Mouse (Mus musculus) neural tube, embryonic 12.5 days (tissue): ENCODE measurements around the gene Ptpn23. TPM values are rescaled to one million over a fixed set of nuclear protein-coding genes. Genes with fewer than 3 reads are reported as not detected.
"Not testable (repeated sequence)": the region's sequence is repeated elsewhere in the genome, so short reads cannot be mapped to it uniquely, and the experiment has no call there.

ENCODE experiments used
- ATAC-seq: fragments of 200-750 bp; cut with Nextera tagmentation; 2 replicates; pipeline ENCODE4 v1.8.0; 2017; ENCODE audit warnings: low read depth, mild to moderate bottlenecking, moderate TSS enrichment, moderate library complexity; ENCODE audit not compliant: low FRiP score
- H3K27ac ChIP-seq: fragments of 300-500 bp; sonication (generic); 2 replicates; pipeline ENCODE4 v1.5.1; 2016
- H3K27me3 ChIP-seq: fragments of 300-500 bp; sonication (generic); replicated peaks from 2 replicates; pipeline ENCODE4 v1.6.1; 2016; ENCODE audit warnings: mild to moderate bottlenecking
- H3K36me3 ChIP-seq: fragments of 300-500 bp; sonication (generic); 2 replicates; pipeline ENCODE4 v1.6.1; 2016; ENCODE audit warnings: mild to moderate bottlenecking
- H3K4me1 ChIP-seq: fragments of 300-500 bp; sonication (generic); 2 replicates; pipeline ENCODE4 v1.6.1; 2016
- H3K4me2 ChIP-seq: fragments of 300-500 bp; sonication (generic); replicated peaks from 2 replicates; pipeline ENCODE4 v1.6.1; 2016; ENCODE audit warnings: mild to moderate bottlenecking
- H3K4me3 ChIP-seq: fragments of 300-500 bp; sonication (generic); 2 replicates; pipeline ENCODE4 v1.5.1; 2016
- H3K9ac ChIP-seq: fragments of 300-500 bp; sonication (generic); 2 replicates; pipeline ENCODE4 v1.6.1; 2016; ENCODE audit warnings: mild to moderate bottlenecking
- H3K9me3 ChIP-seq: fragments of 300-500 bp; sonication (generic); 2 replicates; pipeline ENCODE4 v1.6.1; 2016; ENCODE audit warnings: mild to moderate bottlenecking
- WGBS: fragments of 180-500 bp; shearing (Covaris S2); methylation state at CpG from one replicate; pipeline ENCODE4 v1.1.7; 2016; 5-methylcytosine and 5-hydroxymethylcytosine counted together
- polyA plus RNA-seq: library from polyadenylated mRNA; unstranded; fragments of >200 nt; fragmentation: Nextera tagmentation; extraction: Ambion mirVana; gene quantifications from 2 replicates; pipeline ENCODE4 v1.2.1, GENCODE M21; 2016

The Ptpn23 gene
- polyA plus RNA-seq, 1 experiment from 2014 or later, result 17.6 TPM

DNA sequence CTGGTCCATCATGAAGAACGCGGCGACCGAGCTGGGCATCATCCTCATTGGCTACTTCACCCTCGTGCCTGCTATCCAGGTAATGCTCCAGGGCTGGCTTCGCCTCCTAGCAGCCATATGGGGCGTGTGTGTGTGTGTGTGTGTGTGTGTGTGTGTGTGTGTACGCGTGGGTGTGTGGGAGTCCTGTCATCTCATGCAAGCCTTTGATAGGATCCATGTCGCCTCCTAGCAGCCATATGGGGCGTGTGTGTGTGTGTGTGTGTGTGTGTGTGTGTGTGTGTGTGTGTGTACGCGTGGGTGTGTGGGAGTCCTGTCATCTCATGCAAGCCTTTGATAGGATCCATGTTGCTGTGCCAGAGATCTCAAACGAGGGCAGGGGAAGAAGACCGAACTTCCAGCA, 30.4 kb downstream of the Ptpn23 start:
- H3K9me3 ChIP-seq, H3K4me3 ChIP-seq, H3K4me2 ChIP-seq, ATAC-seq, H3K4me1 ChIP-seq, H3K27me3 ChIP-seq, H3K27ac ChIP-seq, H3K9ac ChIP-seq: not testable (repeated sequence)
- 92% methylated on average over 15 of the region's 15 CpGs for WGBS
- peaks cover 85% of the 10 kb centered on the region for H3K36me3 ChIP-seq

DNA sequence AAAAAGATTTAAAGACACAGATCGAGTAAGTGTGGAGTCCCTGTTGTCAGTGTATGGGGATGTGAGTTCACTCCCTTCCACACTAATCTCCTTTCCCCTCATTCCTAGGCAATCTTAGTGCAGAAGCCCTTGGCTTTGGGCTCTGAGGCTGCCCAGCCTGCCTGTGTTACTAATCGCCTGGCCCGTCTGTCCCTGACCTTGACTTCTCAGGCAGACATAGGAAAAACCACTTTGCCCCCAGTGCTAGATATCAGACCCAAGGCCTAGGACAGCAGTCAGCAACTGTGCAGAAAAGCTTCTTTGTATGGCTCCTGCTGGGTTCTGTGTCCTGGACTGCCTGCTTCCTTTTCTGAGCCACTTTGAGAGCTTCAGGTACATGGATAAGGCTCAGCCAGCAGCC, 32.3 kb downstream of the Ptpn23 start:
- Histone ChIP-seq H3K9ac (no peak overlapping the region), H3K27ac (no peak overlapping the region), H3K27me3 (no peaks in the 10 kb centered on the region), H3K4me1 (no peaks in the 10 kb centered on the region), H3K9me3 (no peaks in the 10 kb centered on the region), H3K4me3 (no peak overlapping the region), H3K36me3 (peaks cover 74% of the 10 kb centered on the region), H3K4me2 (no peak overlapping the region)
- 95% methylated on average over 3 of the region's 3 CpGs for WGBS
- ATAC-seq, result no peak

DNA sequence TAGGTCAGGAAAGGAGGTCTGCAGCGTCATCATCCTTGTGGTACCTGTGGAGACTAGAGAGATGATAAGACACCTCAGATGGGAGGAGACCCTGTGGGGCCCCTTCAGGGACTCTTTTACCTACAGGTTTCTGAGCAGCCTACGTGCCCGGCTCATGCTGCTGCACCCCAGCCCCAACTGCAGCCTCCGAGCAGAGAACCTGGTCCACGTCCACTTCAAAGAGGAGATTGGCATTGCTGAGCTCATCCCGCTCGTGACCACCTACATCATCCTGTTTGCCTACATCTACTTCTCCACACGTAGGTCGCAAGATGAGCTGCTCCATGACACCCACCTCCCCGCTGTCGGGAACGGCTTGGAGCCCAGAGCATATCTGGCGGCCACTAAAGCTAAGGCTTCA, 34.1 kb downstream of the Ptpn23 start:
- WGBS, result 95% methylated on average over 13 of the region's 13 CpGs
- no peak overlapping the region for H3K27ac ChIP-seq
- ATAC-seq, result no peak
- H3K4me1 ChIP-seq, result no peaks in the 10 kb centered on the region
- no peak overlapping the region for H3K4me3 ChIP-seq
- H3K9ac ChIP-seq, result no peak overlapping the region
- H3K27me3 ChIP-seq, result no peaks in the 10 kb centered on the region
- no peak overlapping the region for H3K4me2 ChIP-seq
- H3K36me3 ChIP-seq, result peaks cover 58% of the 10 kb centered on the region
- no peaks in the 10 kb centered on the region for H3K9me3 ChIP-seq

DNA sequence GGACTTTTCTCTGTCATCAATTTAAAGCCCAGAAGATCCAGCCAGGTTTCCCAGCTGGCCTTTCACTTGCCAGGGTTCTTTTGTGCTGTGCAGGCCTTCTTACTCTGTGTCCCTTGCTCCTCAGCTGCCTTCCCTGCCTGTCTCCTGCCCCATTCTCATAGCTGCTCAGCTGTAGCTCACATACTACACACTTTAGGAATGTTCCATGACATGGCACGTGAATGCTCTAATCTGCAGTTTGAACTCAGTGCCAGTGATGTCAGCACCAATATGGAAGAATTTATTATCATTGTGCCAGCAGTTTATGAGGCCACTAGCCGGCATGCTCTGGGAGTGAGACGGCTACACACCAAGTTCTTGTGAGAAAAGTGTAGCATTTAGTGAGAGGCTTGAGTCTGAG, 38.2 kb downstream of the Ptpn23 start:
- Histone ChIP-seq H3K9ac (no peak overlapping the region), H3K4me2 (no peak overlapping the region), H3K9me3 (no peaks in the 10 kb centered on the region), H3K4me1 (no peaks in the 10 kb centered on the region), H3K4me3 (no peak overlapping the region), H3K27ac (no peak overlapping the region), H3K27me3 (no peaks in the 10 kb centered on the region), H3K36me3 (peaks cover 25% of the 10 kb centered on the region)
- no peak for ATAC-seq
- 93% methylated on average over 3 of the region's 3 CpGs for WGBS

DNA sequence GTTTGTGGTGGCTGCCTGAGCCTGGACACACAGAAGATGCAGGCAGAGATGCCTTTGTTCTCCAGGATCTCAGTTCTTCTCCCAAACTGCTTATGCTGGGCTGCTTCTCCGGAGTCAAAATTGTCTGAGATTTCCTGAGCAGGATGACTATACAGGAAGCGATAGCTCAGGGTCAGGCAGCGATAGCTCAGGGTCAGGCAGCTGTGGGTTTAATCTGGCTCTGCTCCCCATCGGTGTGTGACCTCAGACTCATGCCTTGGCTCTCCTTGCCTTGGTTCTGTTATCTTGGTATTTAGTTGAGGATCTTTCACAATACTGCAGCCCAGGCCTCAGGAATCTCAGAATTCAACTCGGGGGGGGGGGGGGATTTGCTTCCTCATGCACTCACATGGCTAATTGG, 41.3 kb downstream of the Ptpn23 start:
- no peak for ATAC-seq
- 87% methylated on average over 5 of the region's 5 CpGs for WGBS

DNA sequence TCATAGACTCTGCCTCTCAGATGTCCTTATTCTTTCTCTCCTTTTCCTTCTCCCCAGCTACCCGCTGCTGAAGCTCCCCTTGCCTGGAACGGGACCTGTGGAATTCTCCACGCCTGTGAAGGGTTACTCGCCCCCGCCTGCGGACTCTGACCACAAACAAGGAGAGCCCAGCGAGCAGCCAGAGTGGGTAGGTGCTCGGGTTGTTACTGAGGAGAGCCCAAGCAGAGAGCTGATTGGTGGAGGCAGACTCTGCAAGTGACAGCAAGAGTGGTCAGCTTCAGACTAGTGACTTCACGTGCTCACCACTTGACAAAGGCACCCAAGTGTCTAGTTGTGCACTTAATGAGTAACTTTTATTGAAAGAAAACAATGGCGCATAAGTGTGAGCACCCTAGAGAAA, 45.7 kb downstream of the Ptpn23 start:
- Histone ChIP-seq H3K4me2 (no peak overlapping the region), H3K9ac (no peak overlapping the region), H3K27me3 (no peaks in the 10 kb centered on the region), H3K4me3 (no peak overlapping the region), H3K9me3 (no peaks in the 10 kb centered on the region), H3K4me1 (no peaks in the 10 kb centered on the region), H3K36me3 (peaks cover 18% of the 10 kb centered on the region), H3K27ac (no peak overlapping the region)
- no peak for ATAC-seq
- 82% methylated on average over 10 of the region's 10 CpGs for WGBS

More for the DNA sequence above, 41.3 kb downstream of the Ptpn23 start:
- Histone ChIP-seq H3K36me3 (peaks cover 20% of the 10 kb centered on the region), H3K9me3 (no peaks in the 10 kb centered on the region), H3K4me2 (no peak overlapping the region), H3K27me3 (no peaks in the 10 kb centered on the region), H3K4me3 (no peak overlapping the region), H3K4me1 (no peaks in the 10 kb centered on the region), H3K27ac (no peak overlapping the region), H3K9ac (no peak overlapping the region)

DNA sequence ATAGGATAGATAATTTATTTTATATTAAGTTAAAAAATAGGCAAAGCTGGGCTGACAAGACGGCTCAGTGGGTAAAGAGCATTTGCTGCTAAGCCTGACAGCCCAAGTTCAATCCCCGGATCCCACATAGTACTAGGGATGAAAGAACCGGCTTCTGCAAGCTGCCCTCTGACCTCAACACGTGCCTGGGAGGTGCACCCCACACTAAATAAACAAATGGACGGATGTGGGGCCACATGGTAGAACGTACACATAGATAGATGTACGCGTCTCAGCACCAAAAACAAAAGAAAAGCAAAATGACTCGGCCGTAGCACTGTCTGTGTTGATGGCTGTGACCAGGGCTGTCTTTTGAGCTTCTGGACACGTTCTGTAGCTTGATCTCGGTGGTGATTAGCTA, 46.7 kb downstream of the Ptpn23 start:
- H3K27ac ChIP-seq, result no peak overlapping the region
- peaks cover 19% of the 10 kb centered on the region for H3K36me3 ChIP-seq
- ATAC-seq, result no peak
- H3K27me3 ChIP-seq, result no peaks in the 10 kb centered on the region
- no peak overlapping the region for H3K4me2 ChIP-seq
- no peaks in the 10 kb centered on the region for H3K4me1 ChIP-seq
- H3K4me3 ChIP-seq, result no peak overlapping the region
- H3K9ac ChIP-seq, result no peak overlapping the region
- WGBS, result 80% methylated on average over 12 of the region's 12 CpGs
- H3K9me3 ChIP-seq, result no peaks in the 10 kb centered on the region

DNA sequence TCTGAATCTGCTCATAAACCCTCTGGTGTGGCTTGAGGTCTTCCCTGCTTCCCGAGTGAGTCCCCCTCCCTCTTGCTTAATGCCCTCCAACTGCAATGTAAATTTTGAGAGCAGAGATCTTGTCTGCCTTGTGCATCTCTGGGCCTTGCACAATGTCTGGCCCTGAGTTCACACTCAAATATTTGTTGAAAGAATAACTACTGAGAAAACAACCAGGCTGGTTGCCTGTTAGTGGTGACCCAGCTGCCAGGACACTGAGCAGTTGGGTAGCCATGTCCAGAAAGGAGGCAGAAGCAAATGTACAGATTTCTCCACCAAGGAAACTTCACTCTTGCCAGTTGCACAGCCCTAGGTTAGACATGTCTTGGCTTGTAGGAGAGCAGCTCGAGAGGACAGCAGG, 49.7 kb downstream of the Ptpn23 start:
- Histone ChIP-seq H3K9ac (no peak overlapping the region), H3K27ac (no peak overlapping the region), H3K36me3 (peaks cover 15% of the 10 kb centered on the region), H3K4me3 (no peak overlapping the region), H3K9me3 (no peaks in the 10 kb centered on the region), H3K4me1 (no peaks in the 10 kb centered on the region), H3K27me3 (no peaks in the 10 kb centered on the region), H3K4me2 (no peak overlapping the region)
- ATAC-seq, result no peak
- WGBS, result 92% methylated on average over 2 of the region's 2 CpGs

DNA sequence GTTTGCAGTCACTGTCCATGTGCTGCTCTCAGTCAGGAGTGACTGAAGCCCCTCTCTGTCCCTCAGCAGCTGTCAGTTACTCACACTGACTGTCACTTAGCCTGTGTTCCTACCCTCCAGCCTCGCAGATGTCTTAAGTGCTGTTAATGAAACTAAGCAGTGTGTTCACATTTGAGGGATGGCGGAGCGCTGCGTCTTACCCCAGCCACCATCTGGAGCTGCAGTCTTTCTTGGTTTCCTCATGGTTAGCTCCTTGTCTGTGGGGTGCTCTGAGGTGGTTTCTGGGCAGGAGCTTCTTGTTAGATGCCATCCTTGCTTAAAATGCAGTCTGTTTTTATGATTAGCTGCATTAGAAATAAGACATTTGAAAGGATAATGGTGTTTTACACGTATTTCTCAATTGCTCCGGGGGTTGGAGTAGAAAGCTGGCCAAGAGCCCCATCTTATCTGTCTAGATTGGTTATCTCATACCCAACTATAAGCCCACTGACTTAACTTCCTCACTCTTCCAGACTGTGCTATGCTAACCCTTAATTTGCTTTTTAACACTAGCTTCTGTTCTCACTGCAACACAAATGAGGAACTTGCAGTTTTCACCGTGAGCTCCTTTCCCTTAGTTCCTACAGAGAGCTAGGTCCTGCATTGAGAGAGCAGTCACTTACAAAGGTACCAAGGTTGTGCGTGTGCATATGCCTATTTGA, 55.9 kb downstream of the Ptpn23 start:
- Histone ChIP-seq H3K4me3 (no peak overlapping the region), H3K27ac (no peak overlapping the region), H3K4me1 (no peaks in the 10 kb centered on the region), H3K36me3 (0 out of 2 replicates have a peak, but pooled peaks cover 4% of the 10 kb centered on the region), H3K9ac (no peak overlapping the region), H3K4me2 (no peak overlapping the region), H3K9me3 (no peaks in the 10 kb centered on the region), H3K27me3 (no peaks in the 10 kb centered on the region)
- WGBS, result 88% methylated on average over 8 of the region's 8 CpGs
- no peak for ATAC-seq

DNA sequence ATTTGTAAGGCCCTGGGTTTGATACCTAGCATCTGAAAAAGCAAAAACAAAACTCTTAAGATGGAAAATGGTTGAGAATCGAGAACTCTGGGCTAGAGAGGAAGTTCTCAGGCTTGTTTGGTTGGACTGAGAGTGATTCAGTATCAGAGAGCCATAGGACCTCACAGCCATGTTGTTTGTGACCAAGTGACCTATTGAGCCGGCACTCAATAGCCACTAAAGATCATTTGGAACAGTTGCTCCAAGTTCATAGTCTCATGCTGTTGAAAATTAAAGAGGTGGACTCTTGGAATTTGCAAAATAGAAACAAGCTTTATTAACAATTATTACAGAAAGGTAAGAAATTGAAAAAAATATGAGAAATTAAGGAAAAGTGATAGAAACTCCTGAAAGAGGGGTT, 56.7 kb downstream of the Ptpn23 start:
- Histone ChIP-seq H3K27ac (no peak overlapping the region), H3K36me3 (0 out of 2 replicates have a peak, but pooled peaks cover 3% of the 10 kb centered on the region), H3K9ac (no peak overlapping the region), H3K4me2 (no peak overlapping the region), H3K9me3 (no peaks in the 10 kb centered on the region), H3K4me1 (no peaks in the 10 kb centered on the region), H3K4me3 (no peak overlapping the region), H3K27me3 (no peaks in the 10 kb centered on the region)
- ATAC-seq, result no peak
- WGBS, result 90% methylated on average over 2 of the region's 2 CpGs

DNA sequence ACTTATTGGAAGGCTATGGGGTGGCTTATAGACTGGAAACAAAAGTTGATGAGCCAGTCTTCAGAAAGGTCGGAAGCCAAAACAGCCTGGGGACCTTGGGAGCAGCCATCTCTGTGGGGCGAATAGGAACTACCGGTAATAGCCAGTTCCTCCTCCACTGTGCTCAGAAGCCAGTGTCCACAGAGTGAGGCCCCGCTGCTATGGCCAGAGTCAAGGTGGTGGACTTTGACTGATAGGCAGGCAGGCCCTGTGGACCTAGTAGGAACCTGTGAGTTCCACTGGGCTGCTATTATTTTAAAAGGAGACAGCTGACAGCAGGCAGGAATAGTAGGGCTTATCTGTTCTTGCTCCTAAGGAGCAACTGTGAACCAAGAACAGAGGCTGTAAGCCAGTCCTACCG, 57.4 kb downstream of the Ptpn23 start:
- no peak overlapping the region for H3K4me2 ChIP-seq
- no peak for ATAC-seq
- no peaks in the 10 kb centered on the region for H3K9me3 ChIP-seq
- no peak overlapping the region for H3K4me3 ChIP-seq
- H3K27ac ChIP-seq, result no peak overlapping the region
- WGBS, result 90% methylated on average over 5 of the region's 5 CpGs
- H3K27me3 ChIP-seq, result no peaks in the 10 kb centered on the region
- no peaks in the 10 kb centered on the region for H3K36me3 ChIP-seq
- H3K4me1 ChIP-seq, result no peaks in the 10 kb centered on the region
- no peak overlapping the region for H3K9ac ChIP-seq

DNA sequence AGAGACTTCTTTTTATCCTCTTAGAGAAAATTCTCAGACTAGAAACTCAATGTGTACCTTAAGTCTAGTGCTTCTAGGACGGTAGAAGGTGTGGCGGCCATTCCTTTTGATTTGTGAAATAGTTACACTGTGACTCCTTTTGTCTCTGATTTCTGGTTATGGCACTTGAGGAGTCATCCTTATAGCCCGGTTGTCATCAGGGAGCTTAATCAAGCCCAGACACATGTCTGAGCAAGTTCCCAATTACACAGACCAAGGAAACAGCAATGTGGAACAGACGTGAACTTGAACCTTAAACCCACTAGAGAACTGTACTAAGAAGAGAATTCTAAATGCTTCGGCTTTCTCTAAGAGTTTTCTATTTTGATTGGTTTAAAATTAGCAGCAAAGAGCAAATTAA, 57.8 kb downstream of the Ptpn23 start:
- Histone ChIP-seq H3K4me1 (no peaks in the 10 kb centered on the region), H3K27ac (no peak overlapping the region), H3K4me2 (no peak overlapping the region), H3K36me3 (no peaks in the 10 kb centered on the region), H3K27me3 (no peaks in the 10 kb centered on the region), H3K4me3 (no peak overlapping the region), H3K9me3 (no peaks in the 10 kb centered on the region), H3K9ac (no peak overlapping the region)
- WGBS, result 94% methylated on average over 5 of the region's 5 CpGs
- ATAC-seq, result no peak

DNA sequence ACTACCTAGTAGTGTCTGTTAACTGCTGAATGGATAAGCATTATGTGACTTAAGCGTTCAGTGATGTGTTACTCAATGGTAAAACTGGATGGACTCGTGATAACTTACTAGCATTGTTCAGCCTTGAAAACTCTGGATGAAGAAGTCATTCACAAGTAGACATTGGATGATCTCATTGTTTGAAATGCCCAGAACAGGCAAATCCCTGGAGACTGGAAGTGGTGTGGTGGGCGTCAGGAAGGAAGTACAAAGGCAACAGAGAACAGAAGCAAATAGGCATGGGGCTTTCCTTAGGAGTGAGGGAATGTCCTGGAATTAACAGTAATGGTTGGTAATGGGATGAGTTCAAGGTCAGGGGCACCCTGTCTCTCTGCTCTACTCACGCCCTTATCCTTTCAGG, 59.1 kb downstream of the Ptpn23 start:
- Histone ChIP-seq H3K27me3 (no peaks in the 10 kb centered on the region), H3K4me1 (no peaks in the 10 kb centered on the region), H3K9ac (no peak overlapping the region), H3K27ac (no peak overlapping the region), H3K4me3 (no peak overlapping the region), H3K36me3 (no peaks in the 10 kb centered on the region), H3K4me2 (no peak overlapping the region), H3K9me3 (no peaks in the 10 kb centered on the region)
- ATAC-seq, result no peak
- WGBS, result 76% methylated on average over 4 of the region's 4 CpGs
